Mouse (Mus musculus) CH12.LX (cell line): ENCODE results near the gene Xpnpep2. TPM values are rescaled to one million over a fixed set of nuclear protein-coding genes. Genes with fewer than 3 reads are reported as not detected.

Experiments
- DNase-seq: peaks from one replicate; pipeline ENCODE4 v3.0.0-alpha.2; 2013; ENCODE audit errors: extremely low read depth
- H3K27ac ChIP-seq: 2 replicates; pipeline ENCODE4 v1.5.1; 2012; ENCODE audit warnings: low read depth, mild to moderate bottlenecking, control low read depth, moderate library complexity; ENCODE audit not compliant: insufficient read depth
- H3K27me3 ChIP-seq: replicated peaks from 2 replicates; pipeline ENCODE3; 2012; ENCODE audit warnings: inconsistent platforms
- H3K36me3 ChIP-seq, 2 experiments: replicated peaks in 1 of 2; 2 replicates each; pipeline versions ENCODE3 to v1.6.1; 2012; ENCODE audit warnings: inconsistent platforms in 1 of 2, low read length in 1 of 2, mild to moderate bottlenecking in 1 of 2, mixed read lengths in 1 of 2, moderate library complexity in 1 of 2; ENCODE audit not compliant: control insufficient read depth in 1 of 2, insufficient read depth in 1 of 2
- H3K4me1 ChIP-seq, 2 experiments: 2 replicates each; pipeline ENCODE4 v1.6.1; 2012; ENCODE audit warnings: inconsistent platforms in 1 of 2, moderate library complexity in 1 of 2; ENCODE audit not compliant: insufficient read depth in 2 of 2, control insufficient read depth in 1 of 2
- H3K4me2 ChIP-seq: 2 replicates; pipeline ENCODE4 v1.6.1; 2012; ENCODE audit warnings: low read depth, mild to moderate bottlenecking, control low read depth; ENCODE audit not compliant: poor library complexity, insufficient read depth, severe bottlenecking
- H3K4me3 ChIP-seq, 3 experiments: fragments of 150-350 bp in 1 of 3; sonication (generic) in 1 of 3; replicated peaks in 1 of 3; 2 replicates each; pipeline versions ENCODE3 to v1.5.1; 2011 to 2012; ENCODE audit warnings: low read depth in 2 of 3, low read length in 2 of 3, mild to moderate bottlenecking in 2 of 3, moderate library complexity in 2 of 3, control low read depth in 1 of 3, improper control_type of control experiment in 1 of 3, inconsistent platforms in 1 of 3, mixed read lengths in 1 of 3; ENCODE audit not compliant: poor library complexity in 1 of 3
- H3K79me2 ChIP-seq: replicated peaks from 2 replicates; pipeline ENCODE4 v1.6.1; 2012; ENCODE audit warnings: mild to moderate bottlenecking, moderate library complexity; ENCODE audit not compliant: control insufficient read depth, poor library complexity, insufficient read depth, severe bottlenecking; ENCODE audit errors: extremely low read depth
- H3K9ac ChIP-seq: 2 replicates; pipeline ENCODE4 v1.6.1; 2012; ENCODE audit warnings: low read depth, mild to moderate bottlenecking, control low read depth, moderate library complexity; ENCODE audit not compliant: insufficient read depth
- H3K9me3 ChIP-seq: replicated peaks from 2 replicates; pipeline ENCODE3; 2012; ENCODE audit warnings: low read length, inconsistent platforms, mixed read lengths
- E2F4 ChIP-seq: IDR thresholded peaks from 2 replicates; pipeline ENCODE4 v1.6.1; 2011; ENCODE audit warnings: low read depth, low read length, improper control_type of control experiment; ENCODE audit not compliant: insufficient replicate concordance
- ELF1 ChIP-seq: IDR thresholded peaks from 2 replicates; pipeline ENCODE4 v1.6.1; 2014; ENCODE audit warnings: low read depth, mild to moderate bottlenecking, inconsistent platforms, low read length, improper control_type of control experiment
- EP300 ChIP-seq: IDR thresholded peaks from 2 replicates; pipeline ENCODE4 v1.6.1; 2011; ENCODE audit warnings: low read length, improper control_type of control experiment
- ETS1 ChIP-seq: conservative IDR thresholded peaks from 2 replicates; pipeline ENCODE4 v1.6.1; 2012; ENCODE audit warnings: low read depth, mild to moderate bottlenecking, inconsistent platforms, low read length, improper control_type of control experiment, moderate library complexity
- GABPA ChIP-seq: IDR thresholded peaks from 2 replicates; pipeline ENCODE4 v1.6.1; 2012; ENCODE audit warnings: low read depth, low read length, improper control_type of control experiment, inconsistent platforms; ENCODE audit not compliant: insufficient replicate concordance
- HCFC1 ChIP-seq: IDR thresholded peaks from 2 replicates; pipeline ENCODE4 v1.6.1; 2012; ENCODE audit warnings: low read depth, mild to moderate bottlenecking, inconsistent platforms, low read length, improper control_type of control experiment
- IRF4 ChIP-seq: IDR thresholded peaks from 2 replicates; pipeline ENCODE4 v1.6.1; 2014; ENCODE audit warnings: low read depth, mild to moderate bottlenecking, inconsistent platforms, low read length, improper control_type of control experiment
- JUN ChIP-seq: IDR thresholded peaks from 2 replicates; pipeline ENCODE4 v1.6.1; 2011; ENCODE audit warnings: low read depth, mild to moderate bottlenecking, low read length, improper control_type of control experiment, moderate library complexity; ENCODE audit not compliant: insufficient read depth
- KAT2A ChIP-seq: IDR thresholded peaks from 2 replicates; pipeline ENCODE4 v1.6.1; 2012; ENCODE audit warnings: low read length, improper control_type of control experiment, inconsistent platforms; ENCODE audit not compliant: insufficient replicate concordance
- MAX ChIP-seq: IDR thresholded peaks from 2 replicates; pipeline ENCODE4 v1.6.1; 2011; ENCODE audit warnings: low read length, improper control_type of control experiment
- MEF2A ChIP-seq: IDR thresholded peaks from 2 replicates; pipeline ENCODE4 v1.6.1; 2014; ENCODE audit warnings: low read depth, mild to moderate bottlenecking, inconsistent platforms, low read length, improper control_type of control experiment, borderline replicate concordance
- MYC ChIP-seq: IDR thresholded peaks from 2 replicates; pipeline ENCODE4 v1.6.1; 2011; ENCODE audit warnings: low read depth, mild to moderate bottlenecking, improper control_type of control experiment, low read length
- NELFE ChIP-seq: IDR thresholded peaks from 2 replicates; pipeline ENCODE4 v1.6.1; 2011; ENCODE audit warnings: low read depth, low read length, improper control_type of control experiment
- POLR2A ChIP-seq: IDR thresholded peaks from 2 replicates; pipeline ENCODE4 v1.6.1; 2011; ENCODE audit warnings: low read depth, mild to moderate bottlenecking, improper control_type of control experiment, low read length
- POLR2AphosphoS2 ChIP-seq: IDR thresholded peaks from 2 replicates; pipeline ENCODE4 v1.6.1; 2011; ENCODE audit warnings: low read depth, low read length, improper control_type of control experiment
- RCOR1 ChIP-seq: conservative IDR thresholded peaks from 2 replicates; pipeline ENCODE4 v1.6.1; 2012; ENCODE audit warnings: low read depth, mild to moderate bottlenecking, inconsistent platforms, low read length, improper control_type of control experiment
- SIN3A ChIP-seq: IDR thresholded peaks from 2 replicates; pipeline ENCODE4 v1.6.1; 2012; ENCODE audit warnings: low read length, improper control_type of control experiment, inconsistent platforms
- SMC3 ChIP-seq: IDR thresholded peaks from 2 replicates; pipeline ENCODE4 v1.6.1; 2011; ENCODE audit warnings: low read depth, low read length, improper control_type of control experiment
- TCF12 ChIP-seq: IDR thresholded peaks from 2 replicates; pipeline ENCODE4 v1.6.1; 2014; ENCODE audit warnings: low read depth, mild to moderate bottlenecking, inconsistent platforms, low read length, improper control_type of control experiment
- UBTF ChIP-seq: IDR thresholded peaks from 2 replicates; pipeline ENCODE4 v1.6.1; 2012; ENCODE audit warnings: low read depth, mild to moderate bottlenecking, inconsistent platforms, low read length, improper control_type of control experiment, moderate library complexity
- USF2 ChIP-seq: conservative IDR thresholded peaks from 2 replicates; pipeline ENCODE4 v1.6.1; 2011; ENCODE audit warnings: low read depth, low read length, improper control_type of control experiment
- ZC3H11A ChIP-seq: IDR thresholded peaks from 2 replicates; pipeline ENCODE4 v1.6.1; 2012; ENCODE audit warnings: low read depth, mild to moderate bottlenecking, inconsistent platforms, low read length, improper control_type of control experiment
- ZKSCAN1 ChIP-seq: IDR thresholded peaks from 2 replicates; pipeline ENCODE4 v1.6.1; 2012; ENCODE audit warnings: low read depth, inconsistent platforms, low read length, improper control_type of control experiment, borderline replicate concordance
- ZMIZ1 ChIP-seq: IDR thresholded peaks from 2 replicates; pipeline ENCODE4 v1.6.1; 2012; ENCODE audit warnings: low read depth, mild to moderate bottlenecking, inconsistent platforms, low read length, improper control_type of control experiment
- dilution Hi-C: fragments of 300-500 bp; cut with MboI; formaldehyde crosslinking; loops from 2 replicates; pipeline ENCODE4 v1.14.3; 2020; ENCODE audit warnings: low sequenced_read_pairs; ENCODE audit not compliant: extremely low pct_unique_long_range_greater_than_20kb, extremely low pct_ligation_motif_present
- in situ Hi-C: fragments of 300-500 bp; cut with MboI; formaldehyde crosslinking; loops from 3 replicates; pipeline ENCODE4 v1.14.3; 2019; ENCODE audit warnings: low sequenced_read_pairs, low pct_ligation_motif_present, low pct_unique_long_range_greater_than_20kb, mixed read lengths
- polyA plus RNA-seq: library from polyadenylated mRNA; unstranded; fragments of >175 nt; gene quantifications from 2 replicates; pipeline ENCODE4 v1.2.1, GENCODE M21; 2012; ENCODE audit warnings: low read depth; ENCODE audit not compliant: insufficient read length
- total RNA-seq, 2 experiments: library from RNA; depleted of rRNA; stranded (reverse); fragments of 300-350 nt in 1 of 2; fragments of >200 nt in 1 of 2; gene quantifications; 2 replicates each; pipeline ENCODE4 v1.2.3; 2012 to 2014

The Xpnpep2 gene
- total and polyA plus RNA-seq, 3 experiments = 0.05 to 0.14 (median 0.08) TPM

GRCm38 (mm10) chrX:48106226-48106625 is 2.3 kb upstream of the Xpnpep2 start:
- H3K4me1 ChIP-seq = peaks cover 0 to 19% of the 10 kb centered on the region in 2 experiments; a peak in 2 of 4 replicates
- H3K4me2 ChIP-seq = no peak overlapping the region
- no peaks in the 10 kb centered on the region for H3K79me2 ChIP-seq
- in situ Hi-C loops = no loop called here
- H3K36me3 ChIP-seq = no peaks in the 10 kb centered on the region
- TF ChIP-seq IRF4 (no peak), ETS1 (no peak), E2F4 (no peak), JUN (no peak), SMC3 (no peak), NELFE (no peak), TCF12 (no peak)
- TF ChIP-seq, all 38 proteins: peak for 0
- no peak overlapping the region for H3K9ac ChIP-seq
- no peaks in the 10 kb centered on the region for H3K9me3 ChIP-seq
- H3K4me3 ChIP-seq = no peak overlapping the region
- no peak overlapping the region for H3K27ac ChIP-seq
- DNase-seq = peak; percentile 18
- H3K27me3 ChIP-seq = no peaks in the 10 kb centered on the region
- dilution Hi-C loops = no loop called here

- TF ChIP-seq ZKSCAN1 (no peak), MYC (no peak), HCFC1 (no peak), POLR2AphosphoS2 (no peak), ZMIZ1 (no peak), JUN (no peak), ELF1 (no peak), NELFE (no peak), MAX (no peak), GABPA (no peak), ZC3H11A (no peak), USF2 (no peak), POLR2A (no peak), SIN3A (no peak), UBTF (no peak), KAT2A (no peak), EP300 (no peak), ETS1 (no peak), MEF2A (no peak), RCOR1 (no peak)
- Histone ChIP-seq H3K4me3 (no peak overlapping the region), H3K36me3 (no peaks in the 10 kb centered on the region), H3K27ac (no peak overlapping the region), H3K79me2 (no peaks in the 10 kb centered on the region), H3K27me3 (no peaks in the 10 kb centered on the region), H3K9me3 (no peaks in the 10 kb centered on the region), H3K4me2 (no peak overlapping the region), H3K9ac (no peak overlapping the region), H3K4me1 (peaks cover 0 to 19% of the 10 kb centered on the region in 2 experiments; a peak in 2 of 4 replicates)
- in situ Hi-C loops (no loop called here), dilution Hi-C loops (no loop called here)
- no peak for DNase-seq
Observed at GRCm38 (mm10) chrX:48109316-48109655, 761 bp downstream of the Xpnpep2 start.
